Mouse (Mus musculus) heart, embryonic 13.5 days (tissue): ENCODE results near the gene Kpna6. TPM values are rescaled to one million over a fixed set of nuclear protein-coding genes. Genes with fewer than 3 reads are reported as not detected.
A peak's percentile ranks its signal among the peaks of the same experiment; 100 is the strongest.

ENCODE experiments used
- ATAC-seq: fragments of 200-750 bp; cut with Nextera tagmentation; 2 replicates; pipeline ENCODE4 v1.8.0; 2017; ENCODE audit warnings: moderate TSS enrichment; ENCODE audit not compliant: insufficient number of reproducible peaks, low FRiP score, low TSS enrichment; ENCODE audit errors: extremely low read depth
- H3K27ac ChIP-seq: fragments of 300-500 bp; sonication (generic); replicated peaks from 2 replicates; pipeline ENCODE4 v1.5.1; 2015; ENCODE audit warnings: moderate library complexity, mild to moderate bottlenecking, inconsistent platforms
- H3K27me3 ChIP-seq: fragments of 300-500 bp; sonication (generic); replicated peaks from 2 replicates; pipeline ENCODE4 v1.6.1; 2015; ENCODE audit warnings: mild to moderate bottlenecking, inconsistent platforms
- H3K36me3 ChIP-seq: fragments of 300-500 bp; sonication (generic); 2 replicates; pipeline ENCODE4 v1.6.1; 2015; ENCODE audit warnings: mild to moderate bottlenecking, inconsistent platforms
- H3K4me1 ChIP-seq: fragments of 300-500 bp; sonication (generic); 2 replicates; pipeline ENCODE4 v1.6.1; 2015; ENCODE audit warnings: inconsistent platforms
- H3K4me2 ChIP-seq: fragments of 300-500 bp; sonication (generic); 2 replicates; pipeline ENCODE4 v1.6.1; 2015; ENCODE audit warnings: inconsistent platforms, mild to moderate bottlenecking, moderate library complexity
- H3K4me3 ChIP-seq: fragments of 300-500 bp; sonication (generic); 2 replicates; pipeline ENCODE4 v1.5.1; 2015; ENCODE audit warnings: moderate library complexity, mild to moderate bottlenecking, inconsistent platforms
- H3K9ac ChIP-seq: fragments of 300-500 bp; sonication (generic); 2 replicates; pipeline ENCODE4 v1.6.1; 2015; ENCODE audit warnings: inconsistent platforms, mild to moderate bottlenecking, moderate library complexity
- H3K9me3 ChIP-seq: fragments of 300-500 bp; sonication (generic); 2 replicates; pipeline ENCODE4 v1.6.1; 2016; ENCODE audit warnings: inconsistent platforms
- WGBS: fragments of 180-500 bp; shearing (Covaris S2); methylation state at CpG from one replicate; pipeline ENCODE4 v1.1.7; 2015; ENCODE audit warnings: mixed read lengths; 5-methylcytosine and 5-hydroxymethylcytosine counted together
- polyA plus RNA-seq: library from polyadenylated mRNA; unstranded; fragments of >200 nt; fragmentation: Nextera tagmentation; extraction: Ambion mirVana; gene quantifications from 2 replicates; pipeline ENCODE4 v1.2.1, GENCODE M21; 2015

The Kpna6 gene
- polyA plus RNA-seq, 1 experiment from 2014 or later: 13.3 TPM

DNA sequence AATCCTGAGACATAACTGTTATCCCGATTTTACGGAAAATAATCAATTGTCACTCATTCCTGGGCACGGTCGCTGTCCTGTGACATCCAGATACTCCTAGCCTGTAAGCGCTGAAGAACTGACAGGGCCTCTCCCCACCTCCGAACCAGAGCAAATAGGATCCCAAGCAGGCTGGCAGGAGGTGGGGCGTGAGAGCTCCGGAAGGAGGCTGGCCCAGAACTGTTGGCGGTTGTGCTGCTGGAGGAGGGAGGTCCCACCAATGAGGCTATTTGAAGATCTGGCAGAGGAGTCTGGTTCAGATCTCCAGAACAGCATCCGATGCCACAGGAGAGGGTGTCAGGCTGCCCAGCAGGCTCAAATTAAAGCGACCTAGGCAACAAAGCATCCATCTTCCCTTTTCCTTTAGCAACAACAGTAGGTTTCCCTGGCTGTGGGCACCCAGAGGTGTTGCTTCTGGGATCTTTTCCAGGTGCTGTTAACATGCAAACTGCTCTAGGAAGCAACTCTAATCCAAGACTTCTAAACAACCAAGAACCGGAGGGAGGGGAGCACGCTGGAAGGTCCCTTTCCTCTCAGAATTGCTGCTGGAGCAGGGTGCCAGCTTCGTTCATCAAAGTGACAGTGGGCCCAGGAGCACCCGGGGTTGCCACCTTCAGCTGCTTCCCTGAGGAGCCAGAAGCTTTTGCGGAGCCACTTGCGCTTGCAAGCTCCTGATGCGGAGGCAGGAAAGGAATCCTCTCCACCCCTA lies 48.1 kb downstream of the Kpna6 start:
- H3K4me2 ChIP-seq: peak overlapping the region; percentile 88
- peaks cover 36% of the 10 kb centered on the region for H3K4me1 ChIP-seq
- peak overlapping the region; percentile 92 for H3K9ac ChIP-seq
- WGBS: under 1% methylated on average over 18 of the region's 18 CpGs
- peak overlapping the region; percentile 78 for H3K4me3 ChIP-seq
- H3K27me3 ChIP-seq: no peaks in the 10 kb centered on the region
- H3K36me3 ChIP-seq: peaks cover 37% of the 10 kb centered on the region
- H3K27ac ChIP-seq: peak overlapping the region; percentile 90
- ATAC-seq: peak; percentile 81
- no peaks in the 10 kb centered on the region for H3K9me3 ChIP-seq

DNA sequence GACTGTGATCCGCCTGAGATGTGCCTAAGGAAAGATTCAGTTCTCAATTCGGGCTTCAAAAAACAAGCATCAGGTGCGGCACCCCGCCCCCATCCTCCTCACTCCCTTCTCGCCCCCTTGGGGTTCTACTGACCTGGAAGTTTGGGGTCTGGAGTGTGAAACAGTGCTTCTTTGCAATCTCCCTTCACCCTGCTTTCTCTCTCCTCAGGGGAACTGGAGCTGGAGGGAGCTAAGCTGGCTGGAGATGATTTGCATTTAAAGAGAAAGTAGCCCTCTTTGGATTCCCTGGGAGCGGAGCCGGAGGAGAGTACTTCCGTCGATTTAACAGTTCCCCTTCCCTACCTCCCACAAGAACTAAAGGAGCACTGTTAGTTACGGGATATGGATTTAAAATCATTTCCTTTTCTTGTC lies 48.9 kb downstream of the Kpna6 start, which contains the start of gene Ccdc28b:
Ccdc28b (minus strand) TSS at position 267 of the 411 bp plus-strand sequence.
- WGBS: 0% methylated on average over 10 of the region's 10 CpGs
- H3K9ac ChIP-seq: peak within 1 kb of the TSS; percentile 92
- H3K9me3 ChIP-seq: no peaks in the 10 kb centered on the region
- peaks cover 29% of the 10 kb centered on the region for H3K36me3 ChIP-seq
- H3K4me3 ChIP-seq: peak within 1 kb of the TSS; percentile 78
- H3K27ac ChIP-seq: peak within 1 kb of the TSS; percentile 90
- peak within 1 kb of the TSS; percentile 88 for H3K4me2 ChIP-seq
- H3K4me1 ChIP-seq: peaks cover 39% of the 10 kb centered on the region
- no peak for ATAC-seq
- H3K27me3 ChIP-seq: no peaks in the 10 kb centered on the region

DNA sequence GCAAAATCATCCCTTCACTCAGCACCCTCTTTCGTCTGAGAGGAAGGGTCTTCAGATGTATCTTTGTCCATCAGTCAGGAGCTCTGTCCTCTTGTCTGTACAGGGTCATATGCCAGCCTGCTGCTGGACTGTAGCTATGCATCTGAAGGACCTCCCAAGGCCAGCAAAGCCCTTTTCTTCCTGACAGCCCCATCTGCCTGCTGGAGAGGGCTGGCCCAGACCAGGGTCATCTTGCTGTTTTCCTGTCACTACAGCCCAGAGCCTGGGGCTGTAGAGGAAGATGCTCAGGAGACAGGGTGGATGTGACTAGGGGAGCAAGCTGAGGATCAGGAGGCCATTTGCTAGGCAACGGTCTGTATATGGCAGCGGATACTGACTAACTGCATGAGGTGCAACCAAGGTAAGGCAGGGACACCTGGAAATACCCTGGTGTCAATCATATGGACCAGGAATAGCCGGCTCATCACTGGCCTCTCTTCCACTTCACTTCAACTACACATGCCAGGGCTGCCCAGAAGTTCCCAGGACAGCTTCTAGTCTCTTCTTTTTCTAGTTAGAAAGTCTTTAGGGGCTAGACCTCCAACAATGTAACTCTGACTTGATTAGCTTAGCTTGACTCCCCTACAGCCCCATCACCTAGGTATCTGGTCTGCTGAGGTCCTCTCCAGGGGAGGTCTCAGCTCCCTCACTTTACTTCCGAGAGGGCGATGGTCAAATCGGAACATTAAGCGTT lies 49.6 kb downstream of the Kpna6 start:
- 18% methylated on average over 8 of the region's 8 CpGs for WGBS
- Histone ChIP-seq H3K27me3 (no peaks in the 10 kb centered on the region), H3K4me1 (peaks cover 45% of the 10 kb centered on the region), H3K9ac (peak overlapping the region; percentile 92), H3K9me3 (no peaks in the 10 kb centered on the region), H3K4me2 (peak overlapping the region; percentile 88), H3K36me3 (peaks cover 22% of the 10 kb centered on the region), H3K27ac (peak overlapping the region; percentile 90), H3K4me3 (peak overlapping the region; percentile 78)
- ATAC-seq: no peak

DNA sequence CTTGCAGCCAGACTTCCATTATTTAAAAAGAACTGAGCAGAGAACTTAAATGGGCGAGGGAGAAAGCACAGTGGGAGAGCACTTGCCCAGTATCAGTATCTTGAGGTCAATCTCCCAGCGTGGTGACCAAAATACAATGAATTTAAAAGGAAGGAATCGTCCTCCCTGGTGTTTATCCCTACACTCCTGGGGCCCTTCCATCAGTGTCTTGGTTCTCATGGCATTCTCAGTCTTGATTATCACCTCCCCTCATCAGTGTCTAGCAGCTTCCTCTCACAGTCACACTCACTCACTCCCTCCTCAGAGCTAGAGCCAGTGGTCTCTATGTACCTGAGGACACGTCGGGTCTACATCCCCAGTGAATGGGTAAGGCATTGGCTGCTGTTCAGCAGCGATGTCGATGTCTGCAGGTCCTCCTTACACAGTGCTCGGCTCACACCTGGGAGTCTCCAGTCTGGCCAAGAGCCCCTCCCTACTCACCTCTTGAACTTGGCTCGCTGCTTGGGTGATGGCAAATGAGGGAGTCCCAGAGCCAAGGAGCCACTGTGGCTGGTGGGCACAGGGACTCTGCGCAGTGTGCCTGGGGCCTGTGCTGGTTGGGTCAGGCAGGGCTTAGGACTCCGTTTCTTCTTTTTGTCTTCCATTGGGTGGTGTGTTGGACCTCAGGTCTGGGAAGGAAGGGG lies 50.3 kb downstream of the Kpna6 start:
- 68% methylated on average over 11 of the region's 11 CpGs for WGBS
- no peaks in the 10 kb centered on the region for H3K27me3 ChIP-seq
- peak overlapping the region; percentile 92 for H3K9ac ChIP-seq
- H3K9me3 ChIP-seq: no peaks in the 10 kb centered on the region
- peak overlapping the region; percentile 53 for H3K27ac ChIP-seq
- H3K36me3 ChIP-seq: peaks cover 17% of the 10 kb centered on the region
- peak overlapping the region; percentile 78 for H3K4me3 ChIP-seq
- H3K4me1 ChIP-seq: peaks cover 51% of the 10 kb centered on the region
- ATAC-seq: no peak
- H3K4me2 ChIP-seq: peak overlapping the region; percentile 88

DNA sequence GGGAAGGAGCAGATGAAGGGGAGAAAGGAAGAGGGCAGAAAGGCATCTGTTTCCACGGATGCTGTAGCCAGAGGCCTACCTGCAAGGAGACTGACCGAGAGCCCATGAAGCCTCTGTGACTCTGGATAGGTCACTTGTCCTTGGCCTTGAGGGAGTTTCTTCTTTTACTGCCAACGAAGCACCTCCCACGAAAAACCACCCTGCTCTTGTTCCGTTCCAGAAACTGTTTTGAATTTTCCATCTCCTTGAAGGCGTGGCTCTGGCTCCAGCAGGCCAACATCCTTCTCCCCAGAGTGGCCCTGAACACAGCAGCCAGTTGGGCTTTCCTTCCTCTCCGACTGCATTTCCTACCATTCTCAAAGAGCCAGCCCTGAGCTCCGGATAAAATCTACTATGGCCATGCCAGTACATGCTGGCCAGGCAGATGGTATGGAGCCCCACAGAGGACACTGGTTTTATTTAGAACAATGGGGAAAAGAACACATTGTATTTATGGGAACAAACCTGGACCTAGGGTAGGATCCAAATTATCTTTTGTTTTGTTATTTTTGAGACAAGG lies 51.2 kb downstream of the Kpna6 start:
- H3K4me1 ChIP-seq: peaks cover 51% of the 10 kb centered on the region
- H3K9me3 ChIP-seq: no peaks in the 10 kb centered on the region
- no peak overlapping the region for H3K9ac ChIP-seq
- 71% methylated on average over 8 of the region's 8 CpGs for WGBS
- no peak overlapping the region for H3K4me3 ChIP-seq
- no peaks in the 10 kb centered on the region for H3K27me3 ChIP-seq
- peak overlapping the region; percentile 60 for H3K27ac ChIP-seq
- peaks cover 17% of the 10 kb centered on the region for H3K36me3 ChIP-seq
- peak overlapping the region; percentile 9 for H3K4me2 ChIP-seq
- no peak for ATAC-seq

DNA sequence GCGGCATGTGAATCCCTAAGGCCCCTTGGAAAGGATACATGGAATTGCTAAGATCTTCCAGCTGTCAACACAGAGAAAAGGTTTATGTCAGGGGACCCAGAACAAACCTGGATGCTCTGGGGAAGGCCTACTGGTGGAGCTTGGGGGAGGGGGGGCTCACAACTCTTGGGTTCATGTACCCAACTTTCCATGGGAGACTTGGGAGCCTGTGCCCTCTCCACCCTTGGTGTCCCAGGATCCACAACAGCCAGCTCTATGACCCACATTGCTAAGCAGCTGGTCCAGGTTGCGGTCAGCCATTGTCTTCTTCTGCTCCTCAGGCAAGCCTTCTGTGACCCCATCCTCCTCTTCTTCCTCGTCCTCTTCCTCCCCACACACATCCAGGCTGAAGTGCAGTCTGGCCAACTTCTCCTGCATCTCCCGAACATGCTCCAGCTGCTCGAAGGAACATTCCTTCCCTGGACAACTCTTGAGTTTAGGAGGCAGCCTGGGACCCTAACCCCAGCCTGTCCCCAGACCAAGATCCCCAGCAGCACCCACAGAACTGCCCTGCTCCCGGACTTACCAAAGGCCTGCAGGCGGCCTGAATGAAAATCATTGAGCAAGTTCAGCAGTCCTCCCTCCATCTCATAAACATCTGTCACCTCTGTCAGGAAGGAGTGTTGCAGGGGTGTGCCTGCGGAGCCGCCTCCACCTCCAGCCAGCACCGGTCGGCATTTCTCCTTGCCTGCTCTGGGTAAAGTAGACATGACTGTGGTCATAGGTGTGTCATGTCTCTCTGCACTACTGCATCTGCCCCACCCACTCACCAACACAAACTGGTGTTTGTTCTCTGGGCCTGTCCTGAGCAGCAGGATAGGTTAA lies 51.9 kb downstream of the Kpna6 start:
- Histone ChIP-seq H3K9me3 (no peaks in the 10 kb centered on the region), H3K36me3 (peaks cover 18% of the 10 kb centered on the region)
- WGBS: 81% methylated on average over 11 of the region's 11 CpGs

DNA sequence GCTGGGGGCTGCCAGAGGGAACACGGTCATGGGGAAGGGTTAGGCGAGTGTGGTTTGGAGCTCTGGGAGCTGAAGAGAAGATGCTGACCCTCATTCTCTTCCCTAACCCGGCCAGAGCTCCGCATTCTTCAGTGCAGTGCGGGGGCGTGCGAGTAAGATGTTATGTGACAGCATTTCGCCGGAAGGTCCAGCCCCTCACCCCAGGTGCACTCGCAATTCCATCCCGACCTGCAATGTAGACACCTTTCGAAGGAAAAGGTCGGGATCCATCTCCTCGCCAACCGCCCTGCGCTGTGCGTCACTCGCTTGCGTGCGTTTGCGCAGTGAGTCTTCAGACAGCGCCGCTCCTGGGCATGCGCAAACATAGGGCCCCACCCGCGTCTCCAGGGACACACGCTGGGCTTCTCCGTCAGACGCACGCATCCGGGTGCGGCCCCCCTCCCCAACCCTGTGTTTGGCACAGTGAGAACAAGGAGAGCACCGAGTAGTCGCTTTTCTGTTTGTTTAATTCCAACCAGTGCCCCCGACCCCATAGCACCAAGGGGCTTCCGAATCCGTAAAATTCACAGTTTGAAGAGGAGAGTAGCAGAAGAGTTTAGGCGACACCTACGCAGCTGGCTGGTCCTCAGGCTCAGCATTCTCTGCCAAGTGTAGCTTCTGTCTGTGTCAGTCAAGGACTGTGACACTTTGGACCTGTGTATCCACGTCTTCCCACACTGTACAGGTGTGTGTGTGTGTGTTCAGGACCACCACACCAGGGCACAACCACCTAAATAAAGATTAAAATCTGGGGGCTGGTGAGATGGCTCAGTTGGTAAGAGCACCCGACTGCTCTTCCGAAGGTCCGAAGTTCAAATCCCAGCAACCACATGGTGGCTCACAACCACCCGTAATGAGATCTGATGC lies 53.5 kb downstream of the Kpna6 start, which contains the start of gene Iqcc:
Iqcc (minus strand) TSS at position 314 of the 906 bp plus-strand sequence.
- WGBS: 4% methylated on average over 44 of the region's 44 CpGs
- Histone ChIP-seq H3K4me1 (peaks cover 41% of the 10 kb centered on the region), H3K9me3 (no peaks in the 10 kb centered on the region), H3K27ac (peak within 1 kb of the TSS; percentile 83), H3K27me3 (no peaks in the 10 kb centered on the region), H3K4me3 (peak within 1 kb of the TSS; percentile 69), H3K9ac (peak within 1 kb of the TSS; percentile 88), H3K36me3 (peaks cover 24% of the 10 kb centered on the region), H3K4me2 (peak within 1 kb of the TSS; percentile 91)
- ATAC-seq: peak; percentile 81; the same call in 1 of the 2 replicates

More for the DNA sequence above, 51.9 kb downstream of the Kpna6 start:
- peaks cover 48% of the 10 kb centered on the region for H3K4me1 ChIP-seq
- peak overlapping the region; percentile 5; the same call in 1 of the 2 replicates for H3K4me2 ChIP-seq
- 0 out of 2 replicates have a peak overlapping the region, but pooled peaks have one; percentile 1 for H3K9ac ChIP-seq
- H3K27me3 ChIP-seq: no peaks in the 10 kb centered on the region
- no peak for ATAC-seq
- H3K4me3 ChIP-seq: no peak overlapping the region
- peak overlapping the region; percentile 60 for H3K27ac ChIP-seq

DNA sequence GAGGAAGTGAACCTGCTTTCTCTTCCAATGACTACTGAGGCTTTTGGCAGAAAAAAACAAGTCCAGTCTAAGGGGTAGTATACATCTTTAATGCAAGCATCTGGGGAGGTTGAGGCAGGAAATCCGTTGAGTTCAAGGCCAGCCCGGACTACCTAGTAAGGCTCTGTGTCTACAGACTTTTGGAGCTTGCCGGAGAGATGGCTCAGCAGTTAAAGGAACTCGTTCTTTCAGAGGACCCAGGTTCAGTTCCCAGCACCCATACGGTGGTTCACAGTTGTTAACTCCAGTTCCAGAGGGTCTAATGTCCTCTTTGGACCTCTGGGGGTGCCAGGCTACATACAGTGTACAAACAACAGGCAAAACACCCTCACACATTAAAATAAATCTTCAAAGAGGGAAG lies 54.5 kb downstream of the Kpna6 start:
- WGBS: 89% methylated on average over 5 of the region's 5 CpGs
- peaks cover 24% of the 10 kb centered on the region for H3K36me3 ChIP-seq
- no peaks in the 10 kb centered on the region for H3K9me3 ChIP-seq
- H3K4me2 ChIP-seq: peak overlapping the region; percentile 91
- H3K9ac ChIP-seq: peak overlapping the region; percentile 88
- H3K4me1 ChIP-seq: peaks cover 40% of the 10 kb centered on the region
- H3K27me3 ChIP-seq: no peaks in the 10 kb centered on the region
- H3K4me3 ChIP-seq: peak overlapping the region; percentile 69
- no peak for ATAC-seq
- H3K27ac ChIP-seq: peak overlapping the region; percentile 83

DNA sequence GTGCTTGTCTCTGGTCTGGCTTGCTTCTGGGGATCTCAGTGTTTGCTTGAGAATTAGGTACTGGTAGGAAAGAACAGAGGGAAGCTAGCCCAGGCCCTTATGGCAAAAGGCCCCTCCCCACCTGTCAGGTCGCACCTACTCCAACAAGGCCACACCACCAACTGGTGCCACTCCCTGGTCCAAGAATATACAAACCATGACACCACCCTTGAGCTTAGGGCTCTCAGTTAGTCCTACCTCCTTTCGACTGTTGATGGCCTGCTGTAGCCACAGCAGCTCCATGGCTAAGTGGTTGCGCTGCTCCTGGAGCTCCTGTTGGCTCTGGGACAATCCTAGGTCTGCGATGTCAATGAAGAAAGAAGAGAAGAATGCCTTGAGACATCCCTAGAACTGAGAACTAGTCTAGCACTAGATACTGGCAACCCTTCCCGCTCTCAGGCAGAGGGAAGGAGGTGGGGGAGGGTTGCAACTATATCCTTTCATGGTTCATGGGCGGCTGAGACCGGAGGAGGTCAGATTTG lies 55.4 kb downstream of the Kpna6 start:
- no peaks in the 10 kb centered on the region for H3K27me3 ChIP-seq
- no peaks in the 10 kb centered on the region for H3K9me3 ChIP-seq
- ATAC-seq: no peak
- WGBS: 89% methylated on average over 7 of the region's 7 CpGs
- H3K9ac ChIP-seq: 0 out of 2 replicates have a peak overlapping the region, but pooled peaks have one; percentile 5
- H3K4me1 ChIP-seq: peaks cover 32% of the 10 kb centered on the region
- H3K36me3 ChIP-seq: peaks cover 24% of the 10 kb centered on the region
- no peak overlapping the region for H3K4me2 ChIP-seq
- H3K27ac ChIP-seq: no peak overlapping the region
- no peak overlapping the region for H3K4me3 ChIP-seq
